Mouse (Mus musculus) gastrocnemius, postnatal 10 days (tissue): ENCODE measurements around the gene Olfr527. TPM values are rescaled to one million over a fixed set of nuclear protein-coding genes. Genes with fewer than 3 reads are reported as not detected.

Experiments used
- DNase-seq: peaks from one replicate; pipeline ENCODE4 v3.0.0; 2021; ENCODE audit warnings: mixed read lengths
- long read RNA-seq, 2 experiments: library from polyadenylated mRNA; stranded (forward); transcript quantifications; one replicate each; pipeline ENCODE4 v2.0.0; 2021
- total RNA-seq, 2 experiments: library from RNA; stranded (reverse); gene quantifications; 2 replicates each; pipeline ENCODE4 v1.2.3; 2021

Olfr527 gene
- total RNA-seq, result not detected
- long read RNA-seq, experiment 1, result 0 reads
- long read RNA-seq, experiment 2, result 0 reads

DNA sequence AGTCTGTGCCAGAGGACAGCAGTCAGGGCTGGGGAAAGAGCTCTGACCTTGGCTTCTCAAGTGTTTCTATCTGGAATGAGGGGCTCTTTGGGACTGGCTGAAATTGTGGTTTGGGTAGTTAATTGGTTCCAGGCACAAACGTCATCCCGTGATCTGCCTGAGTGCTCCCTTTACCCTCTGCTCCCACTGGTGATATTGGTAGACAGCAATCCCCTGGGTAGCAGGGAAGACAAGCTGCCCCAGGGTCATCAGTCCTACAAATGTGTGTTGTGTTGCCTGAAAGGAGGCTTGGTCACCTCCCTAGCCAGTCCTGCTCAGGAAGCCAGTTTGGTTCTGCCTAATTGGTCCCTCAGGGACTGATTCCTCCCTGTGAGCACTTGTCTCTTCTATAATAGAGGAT lies at the start of gene Olfr527:
Olfr527 (plus strand) TSS at position 301 of the 400 bp plus-strand sequence.
- no peak for DNase-seq

DNA sequence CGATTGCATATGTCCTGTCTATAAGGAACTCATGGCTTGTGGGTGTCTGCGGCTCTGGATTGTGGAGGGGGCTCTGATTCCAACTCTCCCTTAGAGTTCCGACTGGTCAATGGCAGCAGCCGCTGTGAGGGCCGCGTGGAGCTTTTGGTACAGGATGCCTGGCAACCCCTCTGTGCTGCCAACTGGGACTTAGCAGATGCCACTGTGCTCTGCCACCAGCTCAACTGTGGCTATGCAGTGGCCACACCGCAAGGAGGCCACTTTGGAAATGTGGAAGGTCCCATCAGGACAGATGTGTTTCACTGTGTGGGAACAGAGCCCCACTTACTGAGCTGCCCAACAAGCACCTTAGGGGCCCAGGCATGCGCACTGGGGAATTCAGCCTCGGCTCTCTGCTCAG lies 38.1 kb upstream of the Olfr527 start:
- DNase-seq, result no peak

- DNase-seq, result no peak
Observed at GRCm38 (mm10) chr7:140296876-140297275, 36.9 kb upstream of the Olfr527 start.

- DNase-seq, result no peak
Observed at GRCm38 (mm10) chr7:140299416-140299815, 34.4 kb upstream of the Olfr527 start.

DNA sequence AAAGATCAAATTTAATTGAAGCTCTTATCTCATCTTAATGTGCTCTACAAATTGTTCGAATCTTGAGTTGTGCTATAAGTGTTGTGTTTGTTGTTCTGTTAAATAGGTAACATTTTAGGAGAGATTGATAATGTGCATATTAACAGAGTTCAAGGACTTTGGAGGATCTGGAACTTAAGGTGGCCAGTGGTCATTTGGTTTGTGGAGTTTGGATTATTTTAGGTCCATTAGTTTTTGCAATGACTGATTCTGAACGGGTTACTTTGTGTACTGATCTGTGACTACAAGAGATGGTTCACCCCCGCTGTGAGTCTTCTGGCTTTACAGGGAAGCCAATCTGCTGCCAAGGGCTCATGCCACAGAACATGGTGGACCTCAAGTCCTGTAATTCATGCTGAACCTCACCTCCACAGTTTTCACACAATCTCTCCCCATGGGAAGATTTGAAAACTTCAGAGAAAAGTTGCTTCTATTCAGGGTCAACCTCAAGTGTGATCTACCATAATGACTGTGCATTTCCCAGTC lies 13.9 kb upstream of the Olfr527 start:
- no peak for DNase-seq

DNA sequence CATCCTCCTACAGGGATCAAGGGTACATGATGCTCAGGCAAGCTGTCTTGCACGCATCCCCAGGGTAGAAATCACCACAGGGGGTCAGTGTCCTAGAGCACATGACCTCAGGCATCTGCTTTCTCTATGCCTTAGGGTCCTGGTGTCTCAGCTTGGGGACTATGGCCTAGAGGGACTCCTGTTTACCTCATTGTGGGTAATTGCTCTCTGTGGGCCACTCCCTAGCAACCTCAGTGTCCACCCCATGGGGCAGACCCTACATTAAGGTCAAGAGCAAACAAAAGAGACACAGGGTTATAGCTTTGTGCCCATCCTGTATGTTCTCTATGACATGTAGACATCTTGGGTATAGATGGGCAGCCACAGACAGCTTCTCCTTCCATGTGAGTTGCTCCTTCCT lies 13.3 kb upstream of the Olfr527 start, which contains the start of gene Olfr525:
Olfr525 (plus strand) TSS at position 301 of the 400 bp plus-strand sequence.
- DNase-seq, result no peak

DNA sequence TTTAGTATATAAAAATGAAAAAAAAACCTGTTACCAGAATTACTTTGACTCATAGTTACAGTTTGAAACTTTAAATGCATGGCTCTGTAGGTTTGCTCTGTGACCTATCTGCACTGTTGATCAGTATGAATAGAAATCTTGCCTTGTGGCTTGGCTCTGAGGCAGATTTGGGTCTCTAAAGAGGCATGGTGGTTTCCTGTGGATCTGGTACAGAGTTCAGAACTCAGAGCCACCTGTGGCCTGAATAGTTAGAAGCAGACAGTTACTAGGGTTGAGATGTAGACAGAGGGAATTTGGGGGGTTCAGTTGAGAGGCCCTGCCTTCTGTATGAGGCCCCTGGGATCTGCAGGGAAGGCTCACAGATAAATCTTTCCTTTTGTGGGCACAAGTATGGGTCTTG lies 12.7 kb upstream of the Olfr527 start:
- no peak for DNase-seq

DNA sequence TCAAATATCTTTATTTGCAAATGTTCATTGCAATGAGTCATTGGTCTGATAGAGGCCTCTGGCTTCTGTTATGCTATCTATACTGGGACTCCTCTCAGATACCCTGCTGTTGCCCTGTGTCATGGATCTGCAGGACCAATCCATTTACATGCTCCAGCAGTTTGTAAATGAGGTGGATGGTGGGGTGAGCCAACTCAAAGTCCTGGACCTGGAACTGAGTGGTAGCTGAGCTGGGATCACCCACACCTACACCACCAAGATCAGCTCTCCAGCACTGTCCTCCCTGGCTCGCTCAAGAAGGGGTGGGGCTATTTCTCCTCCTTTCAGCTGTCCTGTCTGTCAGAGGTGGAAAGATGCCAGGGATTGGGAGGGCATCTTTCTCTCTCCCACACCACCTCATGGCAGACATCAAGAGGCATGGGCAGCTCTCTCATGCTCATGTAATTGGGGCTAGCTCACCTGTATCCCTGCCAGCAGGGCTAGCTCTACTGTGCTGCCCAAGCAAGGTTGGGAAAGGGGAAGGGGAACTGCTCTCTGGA lies 4.0 kb upstream of the Olfr527 start:
- no peak for DNase-seq

- DNase-seq, result no peak
Observed at GRCm38 (mm10) chr7:140361571-140361970, 27.8 kb downstream of the Olfr527 start, which contains the start of gene Olfr60. Gene Olfr60 (minus strand): TSS chr7:140361671.

GRCm38 (mm10) chr7:140374300-140374699 lies 40.5 kb downstream of the Olfr527 start:
- DNase-seq, result no peak

GRCm38 (mm10) chr7:140376231-140376630 lies 42.4 kb downstream of the Olfr527 start, which contains the start of gene Olfr530:
Gene Olfr530 (minus strand): TSS chr7:140376331.
- DNase-seq, result no peak

DNA sequence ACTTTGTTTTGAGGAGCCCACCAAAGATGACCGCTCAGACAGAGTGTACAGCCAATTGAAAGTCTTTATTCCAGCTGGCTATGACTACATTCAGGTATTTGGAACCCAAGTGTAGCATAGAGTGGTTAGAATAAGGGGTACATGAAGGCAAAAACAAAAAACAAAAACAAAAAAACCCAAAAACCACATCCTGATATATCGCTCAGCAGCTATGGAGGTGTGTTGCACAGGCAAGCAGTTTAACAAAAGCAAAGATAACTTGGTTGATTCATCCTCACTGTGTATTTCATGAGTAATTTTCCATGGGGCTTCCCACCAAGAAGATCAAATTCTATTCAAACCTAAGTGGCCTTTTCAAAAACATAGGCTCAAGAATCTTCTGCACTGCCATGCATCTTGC lies 43.1 kb downstream of the Olfr527 start:
- no peak for DNase-seq

Other genes starting within 250 kb of the Olfr527 start
- not detected for gene Prap1, start 240.6 kb upstream of the Olfr527 start, total RNA-seq
- 10 to 100 TPM; 31.2 TPM for gene Fuom, start 231.6 kb upstream of the Olfr527 start, total RNA-seq
- gene Paox, start 218.2 kb upstream of the Olfr527 start, total RNA-seq, result 1 to 10 TPM; 4.7 to 4.8 TPM
- gene Echs1, start 217.5 kb upstream of the Olfr527 start, total RNA-seq, result 10 to 100 TPM; 83.5 to 93.1 TPM
- gene Mtg1, start 196.5 kb upstream of the Olfr527 start, total RNA-seq, result 10 to 100 TPM; 21.9 to 23.5 TPM
- under 1 TPM; 0.56 to 0.61 TPM for gene Sprn, start 179.1 kb upstream of the Olfr527 start, total RNA-seq
- gene Olfr522, start 169.3 kb upstream of the Olfr527 start, total RNA-seq, result not detected
- gene Olfr523, start 160.8 kb upstream of the Olfr527 start, total RNA-seq, result not detected
- gene Olfr524, start 128.1 kb upstream of the Olfr527 start, total RNA-seq, result not detected
- not detected for gene Cd163l1, start 115.8 kb upstream of the Olfr527 start, total RNA-seq
- gene 5830411N06Rik, start 86.7 kb upstream of the Olfr527 start, total RNA-seq, result not detected
- gene Olfr525, start 13.2 kb upstream of the Olfr527 start, total RNA-seq, result not detected
- gene Olfr60, start 27.7 kb downstream of the Olfr527 start, total RNA-seq, result not detected
- gene Olfr530, start 42.3 kb downstream of the Olfr527 start, total RNA-seq, result not detected
- not detected for gene Olfr531, start 68.9 kb downstream of the Olfr527 start, total RNA-seq
- not detected for gene Olfr532, start 87.6 kb downstream of the Olfr527 start, total RNA-seq
- gene Olfr533, start 129.4 kb downstream of the Olfr527 start, total RNA-seq, result not detected
- gene Olfr535, start 150.2 kb downstream of the Olfr527 start, total RNA-seq, result not detected
- not detected for gene Olfr536, start 173.4 kb downstream of the Olfr527 start, total RNA-seq
- gene Olfr538, start 233.9 kb downstream of the Olfr527 start, total RNA-seq, result not detected